In the genomic region with DNA sequence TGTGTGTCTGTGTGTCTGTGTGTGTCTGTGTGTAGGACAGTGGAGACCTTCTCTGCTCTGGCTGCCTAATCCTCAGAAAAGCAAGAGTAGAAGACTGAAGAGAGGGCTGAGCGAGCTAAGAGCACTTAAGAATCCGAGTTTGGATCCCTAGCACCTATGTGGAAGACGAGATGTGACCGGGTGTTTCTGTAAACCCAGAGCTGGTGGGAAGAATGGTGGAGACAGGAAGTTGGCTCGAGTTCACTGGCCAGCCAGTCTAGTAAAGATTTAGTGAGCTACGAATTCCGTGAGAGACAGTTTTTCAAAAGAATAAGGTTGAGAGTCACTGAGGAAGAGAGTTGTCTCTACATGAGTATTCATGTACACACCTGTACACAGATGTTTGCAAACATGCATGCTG, we compare ENCODE assay signal across 21 mouse cellular contexts.
DNase-seq lines count a peak whose midpoint lies in the region; ATAC-seq and TF ChIP-seq lines count a peak whose summit lies in the region.
"Had no signal": no experiment of that assay in that cellular context is flagged by ENCODE, and none has a peak within 500 bp of the region (broad histone marks: within the 10 kb centered on the region; RNA-seq: fewer than 3 reads in every experiment).

No protein-coding gene starts in this region.

- TF ChIP-seq CTCF in lung, embryonic 14.5 days (IDR thresholded peaks at IDR 0.05; ENCODE audit: low read depth): no peak
- no peak for TF ChIP-seq CTCF in lung, postnatal 0 days (IDR thresholded peaks at IDR 0.05)

- no peak for TF ChIP-seq EP300 in lung, postnatal 0 days (IDR thresholded peaks at IDR 0.05)

- H3K9me3 ChIP-seq in forebrain, embryonic 11.5 days (ENCODE audit: control insufficient read depth, low read length): no peaks in the 10 kb centered on the region
- no peaks in the 10 kb centered on the region for H3K9me3 ChIP-seq in forebrain, embryonic 14.5 days (replicated peaks; ENCODE audit: control insufficient read depth, low read length)
- H3K9me3 ChIP-seq in lung, embryonic 14.5 days (ENCODE audit: low read depth, low read length): no peaks in the 10 kb centered on the region
- H3K9me3 ChIP-seq in lung, postnatal 0 days (ENCODE audit: low read length): no peaks in the 10 kb centered on the region
- no peaks in the 10 kb centered on the region for H3K9me3 ChIP-seq in midbrain, embryonic 11.5 days (ENCODE audit: control insufficient read depth, low read length)
- H3K9me3 ChIP-seq in midbrain, embryonic 16.5 days (replicated peaks; ENCODE audit: control insufficient read depth, low read length, poor library complexity, severe bottlenecking): no peaks in the 10 kb centered on the region

- ATAC-seq in forebrain, embryonic 11.5 days (replicated peaks; ENCODE audit: low FRiP score): no peak
- no peak for ATAC-seq in forebrain, embryonic 14.5 days
- ATAC-seq in lung, embryonic 14.5 days (ENCODE audit: insufficient read depth): no peak
- ATAC-seq in lung, postnatal 0 days: no peak
- ATAC-seq in midbrain, embryonic 11.5 days (ENCODE audit: low FRiP score): no peak
- ATAC-seq in midbrain, embryonic 16.5 days: no peak
- ATAC-seq: activated CD4-positive, CD25-positive, alpha-beta regulatory T cell, adult 4 months; CD4-positive, CD25-positive, alpha-beta regulatory T cell, adult 4 months; Patski had no signal

- WGBS in forebrain, embryonic 11.5 days: 84% methylated on average over 7 of the region's 7 CpGs
- WGBS in forebrain, embryonic 14.5 days: 83% methylated on average over 7 of the region's 7 CpGs
- WGBS in lung, embryonic 14.5 days: 30% methylated on average over 7 of the region's 7 CpGs
- WGBS in lung, postnatal 0 days: 43% methylated on average over 7 of the region's 7 CpGs
- WGBS in midbrain, embryonic 11.5 days: 81% methylated on average over 7 of the region's 7 CpGs
- WGBS in midbrain, embryonic 16.5 days: 89% methylated on average over 7 of the region's 7 CpGs

- H3K4me1 ChIP-seq in forebrain, embryonic 11.5 days (replicated peaks; ENCODE audit: control insufficient read depth, insufficient read depth, low read length): no peaks in the 10 kb centered on the region
- no peaks in the 10 kb centered on the region for H3K4me1 ChIP-seq in forebrain, embryonic 14.5 days (ENCODE audit: control insufficient read depth, insufficient read depth, low read length)
- no peaks in the 10 kb centered on the region for H3K4me1 ChIP-seq in lung, embryonic 14.5 days (ENCODE audit: insufficient read depth)
- H3K4me1 ChIP-seq in lung, postnatal 0 days (ENCODE audit: insufficient read depth, low read depth, low read length): no peaks in the 10 kb centered on the region
- no peaks in the 10 kb centered on the region for H3K4me1 ChIP-seq in midbrain, embryonic 11.5 days (ENCODE audit: control insufficient read depth, insufficient read depth, low read length)
- H3K4me1 ChIP-seq in midbrain, embryonic 16.5 days (ENCODE audit: control insufficient read depth, insufficient read depth, low read length): no peaks in the 10 kb centered on the region

- H3K4me3 ChIP-seq in forebrain, embryonic 11.5 days (ENCODE audit: low read depth, low read length): no peak overlapping the region
- no peak overlapping the region for H3K4me3 ChIP-seq in forebrain, embryonic 14.5 days (ENCODE audit: low read depth, low read length)
- H3K4me3 ChIP-seq in lung, embryonic 14.5 days (ENCODE audit: low read depth, low read length): no peak overlapping the region
- H3K4me3 ChIP-seq in lung, postnatal 0 days (ENCODE audit: low read depth, low read length): no peak overlapping the region
- H3K4me3 ChIP-seq in midbrain, embryonic 11.5 days (ENCODE audit: low read depth, low read length): no peak overlapping the region
- no peak overlapping the region for H3K4me3 ChIP-seq in midbrain, embryonic 16.5 days (ENCODE audit: low read depth, low read length)

- H3K9ac ChIP-seq in forebrain, embryonic 11.5 days (ENCODE audit: low read length): no peak overlapping the region
- H3K9ac ChIP-seq in forebrain, embryonic 14.5 days (ENCODE audit: low read length): no peak overlapping the region
- H3K9ac ChIP-seq in lung, embryonic 14.5 days: no peak overlapping the region
- no peak overlapping the region for H3K9ac ChIP-seq in lung, postnatal 0 days (replicated peaks; ENCODE audit: low read depth)
- H3K9ac ChIP-seq in midbrain, embryonic 11.5 days (ENCODE audit: low read length): no peak overlapping the region
- H3K9ac ChIP-seq in midbrain, embryonic 16.5 days (ENCODE audit: low read depth, low read length): no peak overlapping the region

- H3K36me3 ChIP-seq in forebrain, embryonic 11.5 days (ENCODE audit: control insufficient read depth, insufficient read depth, low read length): no peaks in the 10 kb centered on the region
- H3K36me3 ChIP-seq in forebrain, embryonic 14.5 days (ENCODE audit: control insufficient read depth, insufficient read depth, low read length): no peaks in the 10 kb centered on the region
- H3K36me3 ChIP-seq in lung, embryonic 14.5 days (ENCODE audit: insufficient read depth): no peaks in the 10 kb centered on the region
- no peaks in the 10 kb centered on the region for H3K36me3 ChIP-seq in lung, postnatal 0 days (ENCODE audit: insufficient read depth, low read length)
- H3K36me3 ChIP-seq in midbrain, embryonic 11.5 days (ENCODE audit: control insufficient read depth, insufficient read depth, low read length): no peaks in the 10 kb centered on the region
- no peaks in the 10 kb centered on the region for H3K36me3 ChIP-seq in midbrain, embryonic 16.5 days (ENCODE audit: control insufficient read depth, insufficient read depth, low read length)
- H3K36me3 ChIP-seq: G1E had no signal

- H3K4me2 ChIP-seq in forebrain, embryonic 11.5 days (ENCODE audit: low read depth, low read length, severe bottlenecking): no peak overlapping the region
- no peak overlapping the region for H3K4me2 ChIP-seq in forebrain, embryonic 14.5 days (ENCODE audit: low read length)
- H3K4me2 ChIP-seq in lung, embryonic 14.5 days: no peak overlapping the region
- H3K4me2 ChIP-seq in lung, postnatal 0 days (replicated peaks; ENCODE audit: low read depth, low read length): no peak overlapping the region
- no peak overlapping the region for H3K4me2 ChIP-seq in midbrain, embryonic 11.5 days
- H3K4me2 ChIP-seq in midbrain, embryonic 16.5 days (ENCODE audit: low read length): no peak overlapping the region

- peak; percentile 23 for DNase-seq in forebrain, embryonic 11.5 days (ENCODE audit: low spot score)
- no peak for DNase-seq in forebrain, embryonic 14.5 days (ENCODE audit: low spot score)
- DNase-seq in heart, adult 11 months: peak; percentile 65
- no peak for DNase-seq in heart, adult 9 months (ENCODE audit: low spot score in 2 of 2)
- peak; percentile 41 for DNase-seq in lung, embryonic 14.5 days
- no peak for DNase-seq in lung, postnatal 0 days (ENCODE audit: low spot score)
- DNase-seq in midbrain, embryonic 11.5 days (ENCODE audit: low spot score, missing footprints): peak; percentile 60
- DNase-seq: adrenal gland, adult 2 months; adrenal gland, adult 8-10 months; adrenal gland, postnatal 10 days; adrenal gland, postnatal 14 days; adrenal gland, postnatal 25 days; adrenal gland, postnatal 36 days; B cell, adult 2 months; cerebellum, adult 11 months; cerebellum, adult 11-12 months had no signal

- no peaks in the 10 kb centered on the region for H3K27me3 ChIP-seq in forebrain, embryonic 11.5 days (ENCODE audit: control insufficient read depth, insufficient read depth, low read length)
- no peaks in the 10 kb centered on the region for H3K27me3 ChIP-seq in forebrain, embryonic 14.5 days (replicated peaks; ENCODE audit: control insufficient read depth, insufficient read depth, low read length)
- no peaks in the 10 kb centered on the region for H3K27me3 ChIP-seq in lung, embryonic 14.5 days (ENCODE audit: insufficient read depth, low read length)
- H3K27me3 ChIP-seq in lung, postnatal 0 days (replicated peaks; ENCODE audit: insufficient read depth, low read length): no peaks in the 10 kb centered on the region
- no peaks in the 10 kb centered on the region for H3K27me3 ChIP-seq in midbrain, embryonic 11.5 days (ENCODE audit: control insufficient read depth, insufficient read depth, low read length)
- H3K27me3 ChIP-seq in midbrain, embryonic 16.5 days (ENCODE audit: control insufficient read depth, insufficient read depth, low read depth, low read length): no peaks in the 10 kb centered on the region
- H3K27me3 ChIP-seq: Patski had no signal

- H3K27ac ChIP-seq in forebrain, embryonic 11.5 days (ENCODE audit: low read depth, low read length): no peak overlapping the region
- no peak overlapping the region for H3K27ac ChIP-seq in forebrain, embryonic 14.5 days (ENCODE audit: low read depth, low read length)
- no peak overlapping the region for H3K27ac ChIP-seq in lung, embryonic 14.5 days (ENCODE audit: low read depth)
- H3K27ac ChIP-seq in lung, postnatal 0 days (ENCODE audit: low read length): no peak overlapping the region
- H3K27ac ChIP-seq in midbrain, embryonic 11.5 days (ENCODE audit: low read depth, low read length): no peak overlapping the region
- H3K27ac ChIP-seq in midbrain, embryonic 16.5 days (ENCODE audit: low read length): no peak overlapping the region

Comparison
In these comparisons a context has a peak if more than half of its experiments do, and no peak if none do; other contexts are left out.
1. DNase-seq: peak in forebrain, embryonic 11.5 days (single experiment), heart, adult 11 months (single experiment), lung, embryonic 14.5 days (single experiment) and midbrain, embryonic 11.5 days (single experiment); none in forebrain, embryonic 14.5 days (single experiment), heart, adult 9 months (0 of 2) and lung, postnatal 0 days (single experiment).